Mouse (Mus musculus) embryo, embryonic 11 days (tissue): ENCODE data around the gene Top3a.

Experiments
- DNase-seq: peaks from one replicate; pipeline ENCODE4 v3.0.0-alpha.2; 2015

Gene Top3a

DNA sequence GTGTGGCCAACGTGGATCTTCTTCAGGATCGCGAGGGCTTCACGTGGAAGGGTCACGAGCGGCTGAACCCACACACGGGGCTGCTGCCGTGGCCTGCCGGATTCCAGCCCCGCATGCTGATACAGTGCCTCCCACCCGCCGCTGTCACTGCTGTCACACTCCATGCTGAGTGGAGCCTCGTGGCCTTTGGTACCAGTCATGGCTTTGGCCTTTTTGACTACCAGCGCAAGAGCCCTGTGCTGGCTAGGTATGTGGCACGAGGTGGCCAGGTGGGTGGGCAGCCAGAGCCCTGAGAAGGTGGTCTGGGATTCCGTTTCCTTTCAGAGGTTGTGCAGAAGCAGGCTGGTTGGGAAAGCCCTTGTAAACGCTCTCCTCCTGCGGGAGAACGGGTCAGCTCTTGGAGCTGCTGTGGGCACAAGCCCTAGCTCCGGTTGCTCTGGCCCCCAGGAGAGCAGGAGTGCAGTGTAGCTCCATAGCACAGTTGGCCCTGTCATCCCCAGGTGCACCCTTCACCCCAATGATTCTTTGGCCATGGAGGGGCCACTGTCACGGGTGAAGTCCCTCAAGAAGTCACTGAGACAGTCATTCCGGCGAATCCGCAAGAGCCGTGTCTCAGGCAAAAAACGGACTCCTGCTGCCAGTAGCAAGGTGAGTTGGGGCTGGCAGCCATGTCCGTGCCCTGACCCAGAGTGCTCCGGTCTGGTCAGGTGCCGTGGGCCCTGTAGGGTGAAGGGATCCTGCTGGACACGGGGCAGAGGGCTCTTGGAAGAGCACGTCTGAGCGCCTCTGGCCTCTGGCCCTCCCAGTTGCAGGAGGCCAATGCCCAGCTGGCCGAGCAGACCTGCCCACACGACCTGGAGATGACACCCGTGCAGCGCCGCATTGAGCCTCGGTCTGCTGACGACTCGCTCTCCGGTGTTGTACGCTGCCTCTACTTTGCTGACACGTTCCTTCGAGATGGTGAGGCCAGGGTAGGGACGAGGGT lies 67.4 kb downstream of the Top3a start:
- DNase-seq: no peak

DNA sequence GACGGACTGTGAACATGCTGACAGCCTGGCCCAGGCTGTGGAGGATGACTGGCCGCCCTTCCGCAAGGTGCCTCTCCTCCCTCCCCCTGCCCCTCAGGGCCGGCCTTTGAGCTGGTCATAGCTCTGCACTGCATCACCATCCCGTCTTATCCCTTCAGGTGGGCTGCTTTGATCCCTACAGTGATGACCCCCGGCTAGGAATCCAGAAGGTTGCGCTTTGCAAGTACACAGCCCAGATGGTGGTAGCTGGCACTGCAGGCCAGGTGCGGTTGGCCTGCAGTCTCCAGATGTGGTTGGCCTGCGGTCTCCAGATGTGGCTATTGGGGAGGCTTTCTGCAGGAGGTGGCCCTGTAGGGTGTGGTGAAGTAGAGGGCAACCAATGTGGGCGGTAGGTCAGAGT lies 68.5 kb downstream of the Top3a start:
- no peak for DNase-seq

DNA sequence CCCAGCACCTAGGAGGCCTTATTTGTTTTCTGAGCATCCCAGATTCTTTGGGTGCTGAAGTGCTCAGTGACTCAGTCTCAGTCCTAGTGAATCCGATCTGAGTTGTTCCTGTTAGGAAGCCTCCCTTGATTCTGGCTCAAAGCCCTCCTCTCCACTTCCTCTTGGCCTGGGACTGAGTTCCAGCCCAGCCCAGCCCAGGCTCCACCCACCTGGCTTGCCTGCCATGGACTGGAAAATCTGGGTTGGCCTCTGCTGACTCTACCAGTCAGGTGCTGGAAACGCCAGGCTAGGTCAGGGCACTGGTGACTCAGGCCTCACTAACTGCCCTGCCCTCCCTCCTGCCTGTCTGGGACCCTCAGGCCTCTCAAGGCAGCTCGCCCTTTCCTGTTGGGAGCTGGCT lies 69.5 kb downstream of the Top3a start:
- no peak for DNase-seq

GRCm38 (mm10) chr11:60706696-60707480 lies 70.3 kb downstream of the Top3a start:
- DNase-seq: no peak

DNA sequence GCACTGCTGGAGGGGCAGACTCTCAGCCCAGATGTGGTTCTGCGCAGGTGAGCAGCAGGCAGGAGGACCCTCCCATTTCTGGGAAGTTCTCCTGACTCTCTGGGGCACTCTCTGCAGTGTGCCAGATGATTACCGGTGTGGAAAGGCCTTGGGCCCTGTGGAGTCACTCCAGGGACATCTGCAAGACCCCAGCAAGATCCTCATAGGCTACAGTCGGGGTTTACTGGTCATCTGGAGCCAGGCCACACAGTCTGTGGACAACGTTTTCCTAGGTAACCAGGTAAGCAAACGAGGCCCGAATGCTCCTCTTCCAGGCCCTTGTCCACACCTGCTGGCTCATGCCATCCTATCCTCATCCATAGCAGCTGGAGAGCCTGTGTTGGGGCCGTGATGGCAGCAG lies 71.1 kb downstream of the Top3a start:
- DNase-seq: no peak

- no peak for DNase-seq
Measured at GRCm38 (mm10) chr11:60705255-60705654, 71.9 kb downstream of the Top3a start.

DNA sequence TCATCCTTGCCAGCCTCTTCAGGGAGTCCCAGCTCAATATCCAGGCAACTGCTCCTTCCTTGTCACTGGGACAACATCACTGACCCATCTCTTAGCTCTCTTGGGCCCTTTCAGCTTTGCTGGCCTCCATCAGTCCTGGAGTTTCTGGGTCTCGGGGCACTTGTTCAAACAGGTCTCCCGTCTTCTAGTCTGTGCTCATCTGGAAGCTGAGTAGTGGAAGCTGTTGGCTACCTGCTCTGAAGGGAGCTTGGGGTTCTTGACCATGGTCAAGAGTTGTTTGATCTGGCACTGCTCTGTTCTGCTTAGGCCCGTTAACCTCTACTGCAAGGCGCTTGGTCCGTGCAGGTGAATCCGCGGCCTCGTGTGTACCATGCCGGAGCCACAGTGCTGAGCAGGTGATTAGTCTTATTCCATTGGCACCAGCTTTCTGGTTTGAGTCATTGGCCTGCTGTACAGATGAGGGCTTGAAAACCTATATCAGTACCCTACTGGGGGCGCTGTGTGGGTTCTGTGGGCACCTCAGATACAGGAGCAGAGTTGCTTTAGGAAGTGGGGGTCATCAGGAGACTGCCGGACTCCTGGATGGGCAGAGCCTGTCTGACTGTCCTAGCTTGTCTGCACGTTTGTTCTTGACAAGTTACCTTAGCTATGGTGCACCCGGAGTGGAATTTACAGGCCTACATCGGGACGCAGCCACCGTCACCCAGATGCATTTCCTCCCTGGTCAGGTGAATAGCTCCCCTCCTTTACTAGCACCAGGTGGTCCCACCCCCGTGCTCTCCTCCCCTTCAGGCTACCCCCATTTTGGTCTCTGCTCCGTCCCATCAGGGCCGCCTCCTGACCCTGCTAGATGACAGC lies 72.9 kb downstream of the Top3a start:
- no peak for DNase-seq

GRCm38 (mm10) chr11:60703131-60703530 lies 74.0 kb downstream of the Top3a start:
- peak; percentile 86 for DNase-seq

DNA sequence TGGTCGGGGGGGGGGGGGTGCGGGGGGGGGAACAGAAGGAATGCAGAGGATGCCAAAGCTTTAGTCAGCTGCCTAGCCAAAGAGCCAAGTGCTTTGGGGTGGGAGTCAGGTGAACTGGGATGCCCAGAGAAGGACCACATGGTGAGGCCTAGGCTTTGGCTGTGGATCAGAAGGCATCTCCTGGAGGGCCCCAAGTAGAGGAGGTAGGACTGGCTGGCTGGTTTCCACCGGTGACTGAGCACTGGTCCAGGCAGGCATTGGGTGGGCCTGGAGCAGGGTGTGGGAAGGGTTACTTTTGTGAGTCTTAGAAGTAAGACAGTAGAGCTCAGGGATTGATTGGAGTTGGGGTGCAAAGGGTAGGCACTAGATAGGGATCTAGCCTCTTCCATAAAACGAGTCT lies 75.6 kb downstream of the Top3a start:
- no peak for DNase-seq

GRCm38 (mm10) chr11:60700320-60701185 lies 76.6 kb downstream of the Top3a start:
- DNase-seq: peak; percentile 24

DNA sequence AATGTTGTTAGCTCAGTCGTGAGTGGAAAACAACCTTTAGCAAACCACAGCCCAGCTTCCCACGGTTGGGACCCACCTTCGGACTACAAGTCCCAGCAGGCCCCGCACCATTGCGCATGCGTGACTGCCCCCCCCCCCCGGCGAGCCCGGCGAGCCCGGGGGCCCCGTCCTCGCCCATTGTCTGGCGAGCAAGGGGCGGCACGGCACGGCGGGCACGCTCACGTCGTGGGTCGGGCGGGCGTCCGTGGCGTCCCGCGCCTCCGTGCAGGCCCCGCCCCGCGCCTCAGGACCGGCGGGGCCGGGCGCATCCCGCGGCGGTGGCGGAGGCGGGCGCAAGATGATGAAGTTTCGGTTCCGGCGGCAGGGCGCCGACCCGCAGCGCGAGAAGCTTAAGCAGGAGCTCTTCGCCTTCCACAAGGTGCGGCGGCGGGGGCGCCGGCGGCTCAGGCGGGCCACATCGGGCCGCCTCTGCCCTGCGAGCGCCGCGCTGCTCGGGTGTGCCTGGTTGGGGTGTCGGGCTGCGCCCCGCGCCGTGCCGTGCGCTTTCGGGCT lies 77.6 kb downstream of the Top3a start, which contains the start of gene Llgl1:
Llgl1 (plus strand) TSS at position 200 of the 552 bp plus-strand sequence.
- peak; percentile 97 for DNase-seq

DNA sequence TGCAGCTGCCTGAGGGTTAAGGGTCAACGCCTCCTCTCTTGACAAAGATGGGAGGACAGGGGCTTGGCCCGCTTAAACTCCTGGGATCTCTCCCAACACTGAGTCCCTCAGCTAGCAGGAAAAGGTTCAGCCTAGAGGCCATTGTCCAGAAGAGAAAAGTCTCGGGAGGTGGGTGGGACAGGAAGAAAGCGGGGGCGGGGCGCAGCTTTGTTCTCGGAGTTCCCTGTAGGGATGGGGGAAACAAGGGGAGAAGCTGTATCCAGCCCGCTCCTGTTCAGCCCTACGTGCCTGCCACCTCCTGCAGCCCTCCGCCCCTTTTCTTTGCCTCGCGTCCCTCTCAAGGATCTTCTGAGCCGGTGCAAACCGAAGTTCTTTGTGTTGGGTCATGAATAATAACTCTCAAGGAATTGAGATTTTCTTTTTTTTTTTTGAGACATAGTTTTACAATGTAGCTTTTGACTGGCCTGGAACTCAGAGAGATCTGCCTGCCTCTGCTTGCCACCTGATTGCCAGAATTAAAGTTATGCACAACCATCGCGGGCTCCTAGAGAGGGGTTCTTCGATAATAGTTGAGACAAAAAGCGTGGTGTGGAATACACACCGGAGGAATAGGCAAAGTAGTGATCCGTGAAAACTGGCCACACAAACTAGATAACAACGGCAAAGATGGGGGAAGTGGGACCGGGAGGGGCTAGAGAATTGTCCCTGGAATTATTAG lies 78.2 kb downstream of the Top3a start:
- peak; percentile 89 for DNase-seq

DNA sequence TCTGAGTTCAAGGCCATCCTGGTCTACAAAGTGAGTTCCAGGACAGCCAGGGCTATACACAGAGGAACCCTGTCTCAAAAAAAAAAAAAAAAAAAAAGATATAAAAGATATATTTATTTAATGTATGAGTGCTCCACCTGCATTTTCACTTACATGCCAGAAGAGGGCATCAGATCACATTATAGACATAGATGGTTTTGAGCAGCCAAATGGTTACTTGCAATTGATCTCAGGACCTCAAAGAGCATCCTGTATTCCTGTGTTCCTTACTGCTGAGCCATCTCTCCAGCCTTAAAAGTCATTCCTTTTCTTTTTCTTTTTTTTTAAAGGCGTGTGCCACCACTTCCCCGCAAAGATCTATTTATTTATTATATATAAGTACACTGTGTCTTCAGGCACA lies 79.6 kb downstream of the Top3a start:
- peak; percentile 54 for DNase-seq

DNA sequence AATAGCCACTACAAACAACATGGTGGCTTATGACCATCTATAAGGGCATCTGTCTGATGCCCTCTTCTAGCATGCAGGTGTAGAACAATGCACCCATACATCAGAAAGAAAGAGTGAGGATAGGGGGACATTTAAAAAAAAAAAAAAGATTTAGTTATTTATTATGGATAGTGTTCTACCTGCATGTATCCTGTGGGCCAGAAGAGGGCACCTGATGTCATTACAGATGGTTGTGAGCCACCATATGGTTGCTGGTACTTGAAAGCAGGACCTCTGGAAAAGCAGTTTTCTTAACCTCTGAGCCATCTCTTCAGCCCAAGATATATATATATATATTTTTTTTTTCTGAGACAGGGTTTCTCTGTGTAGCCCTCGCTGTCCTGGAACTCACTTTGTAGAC lies 81.0 kb downstream of the Top3a start:
- DNase-seq: no peak
